Mouse (Mus musculus) left cerebral cortex, postnatal 10 days (tissue): Measurements from ENCODE around the gene Nipa1. TPM values are rescaled to one million over a fixed set of nuclear protein-coding genes. Genes with fewer than 3 reads are reported as not detected.
"Not testable (repeated sequence)": the region's sequence is repeated elsewhere in the genome, so short reads cannot be mapped to it uniquely, and the experiment has no call there.

Source experiments
- DNase-seq, 2 experiments: peaks; one replicate each; pipeline ENCODE4 v3.0.0; 2021 to 2022; ENCODE audit warnings: low spot score in 2 of 2, mixed read lengths in 1 of 2; ENCODE audit errors: extremely low spot score in 1 of 2
- intact Hi-C: fragments of 180-260 bp; cut with DNase I; formaldehyde crosslinking; loops from one replicate; pipeline ENCODE4 v1.15.1; 2025
- total RNA-seq, 2 experiments: library from RNA; stranded (reverse); gene quantifications; 2 replicates each; pipeline ENCODE4 v1.2.3; 2021

Nipa1 gene
- 10 to 100 TPM; 77.2 to 78.4 TPM for total RNA-seq

DNA sequence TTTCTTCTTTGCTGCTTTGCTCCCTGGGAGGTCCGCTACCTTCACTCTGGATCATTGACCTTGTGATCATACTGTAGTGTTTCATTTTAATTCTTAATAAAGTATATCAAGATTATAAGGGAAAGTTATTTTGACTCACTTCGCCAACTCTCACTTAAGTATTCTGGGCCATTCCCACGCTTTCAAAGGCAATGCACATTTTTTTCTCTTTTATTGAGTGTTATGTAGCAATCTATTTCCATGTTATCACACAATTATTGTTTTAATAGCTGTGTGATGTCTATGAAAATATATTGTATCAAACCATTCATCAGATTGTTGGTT, at the start of gene Nipa1:
TSS of gene Nipa1 (minus strand) at position 25 of the 324 bp plus-strand sequence.
- intact Hi-C loops, result no loop called here
- no peak for DNase-seq

DNA sequence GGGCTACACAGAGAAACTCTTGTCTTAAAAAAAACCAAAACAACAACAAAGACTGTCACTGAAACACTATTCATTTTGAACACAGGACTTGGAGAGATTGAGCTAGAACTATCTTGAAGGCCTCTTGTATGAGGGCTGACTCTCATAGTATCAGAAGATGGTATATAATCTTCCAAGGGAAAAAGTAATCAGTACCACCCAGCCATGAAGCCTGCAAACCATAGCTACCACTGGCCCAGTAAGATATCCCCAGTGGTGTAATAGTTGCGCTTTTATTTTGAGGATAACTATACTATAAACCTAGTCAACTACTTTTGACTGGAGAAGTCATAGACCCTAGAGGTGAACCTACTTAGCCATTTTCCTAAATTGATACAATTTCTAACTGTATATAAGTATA, 46.9 kb upstream of the Nipa1 start:
- DNase-seq, result no peak
- intact Hi-C loops, result no loop called here

DNA sequence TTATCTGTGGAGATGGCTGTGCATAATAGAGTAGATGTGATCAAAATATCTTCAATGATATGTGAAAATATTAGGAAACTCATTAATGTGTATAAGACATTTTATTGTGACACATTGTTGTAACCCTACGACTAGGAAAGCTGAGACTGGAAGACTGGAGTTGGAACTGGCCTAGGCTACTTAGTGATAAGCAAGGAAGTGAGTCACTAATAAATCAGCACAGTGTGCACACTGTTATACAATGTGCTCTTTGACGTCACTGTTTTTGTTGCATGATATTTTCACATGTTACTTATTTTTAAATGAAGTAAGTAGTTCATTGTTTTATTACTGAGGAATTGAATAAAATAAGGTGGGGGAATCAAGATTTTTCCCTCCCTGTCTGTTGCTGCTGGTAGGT, 46.4 kb upstream of the Nipa1 start:
- DNase-seq, result no peak
- intact Hi-C loops, result no loop called here

DNA sequence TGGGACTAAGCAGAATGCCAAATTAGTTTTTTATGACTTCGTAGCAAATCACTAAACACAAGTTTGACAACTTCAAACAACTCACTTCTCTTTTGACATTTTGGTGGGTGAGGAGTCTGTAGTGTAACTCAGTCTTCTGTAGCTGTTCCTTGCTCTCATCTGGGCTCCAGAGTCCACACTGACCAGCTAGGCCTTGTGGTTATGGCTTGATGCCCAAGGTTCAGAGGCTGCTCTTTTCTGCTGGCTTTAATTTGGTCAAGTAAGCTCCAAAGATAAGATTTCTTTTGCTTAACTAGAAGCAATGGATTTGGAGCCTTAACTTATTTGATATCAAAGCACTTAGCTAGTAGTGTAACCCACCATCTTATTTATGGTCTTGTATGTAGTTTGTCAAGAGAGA, 45.1 kb upstream of the Nipa1 start:
- DNase-seq, result no peak
- intact Hi-C loops, result no loop called here

DNA sequence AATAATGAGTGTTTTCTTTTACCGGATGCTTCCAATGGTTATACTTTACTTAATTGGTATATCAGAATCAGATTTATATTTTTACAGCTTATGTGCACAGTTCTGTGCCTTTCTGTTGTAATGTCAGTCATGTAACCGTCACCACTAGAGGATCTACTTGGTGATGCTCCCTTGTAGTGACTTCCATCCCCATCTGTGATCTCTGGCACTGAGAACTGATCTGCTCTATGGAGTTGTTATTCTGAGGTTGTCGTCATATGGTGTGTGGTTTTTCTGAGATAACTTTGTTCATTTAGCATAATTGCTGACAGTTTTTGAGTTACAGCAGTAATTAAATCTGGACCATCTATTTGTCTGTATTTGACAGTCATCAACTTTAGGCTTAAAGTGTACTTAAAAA, 35.6 kb upstream of the Nipa1 start:
- no peak for DNase-seq
- intact Hi-C loops, result no loop called here

DNA sequence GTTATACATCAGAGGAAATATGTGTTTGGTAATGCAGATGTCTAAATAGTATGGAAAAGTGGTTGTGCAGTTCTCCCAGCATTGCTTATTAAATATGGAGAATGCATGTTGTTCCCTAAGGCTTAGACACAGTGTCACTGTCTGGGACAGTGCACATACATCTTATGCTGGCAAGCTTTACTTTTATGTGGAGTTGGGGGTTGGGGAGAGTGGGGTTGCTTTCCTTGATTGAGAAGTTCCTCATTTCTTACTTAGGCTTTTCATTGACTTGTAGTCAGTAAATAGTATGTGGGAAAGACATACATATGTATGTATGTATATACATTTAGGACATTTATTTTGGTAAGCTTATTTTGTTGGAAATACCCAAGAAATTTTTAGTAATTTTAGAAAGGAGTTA, 33.2 kb upstream of the Nipa1 start:
- intact Hi-C loops, result no loop called here
- no peak for DNase-seq

DNA sequence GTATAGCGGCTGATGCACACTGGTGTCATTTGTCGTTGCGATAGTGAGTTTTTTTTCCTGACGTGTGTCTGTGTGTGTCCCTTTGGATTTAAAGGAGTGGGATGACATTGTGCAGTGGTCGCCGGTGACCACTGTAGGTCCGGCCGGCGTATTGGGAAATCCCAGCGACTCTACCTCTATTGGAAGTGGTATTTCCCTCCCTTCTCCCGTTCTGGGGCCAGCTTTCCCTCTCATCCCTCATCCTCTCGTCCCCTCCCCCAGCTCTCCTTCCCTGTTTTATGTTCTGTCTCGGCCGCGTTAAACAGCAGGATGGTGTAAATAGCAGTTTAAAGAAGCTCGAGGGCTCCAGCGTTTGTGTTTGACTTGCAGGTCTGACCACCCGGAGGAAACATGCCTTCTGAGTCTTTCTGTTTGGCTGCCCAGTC, 30.7 kb upstream of the Nipa1 start:
- intact Hi-C loops, result no loop called here
- DNase-seq, result peak in 1 of 2 experiments; percentile 42

DNA sequence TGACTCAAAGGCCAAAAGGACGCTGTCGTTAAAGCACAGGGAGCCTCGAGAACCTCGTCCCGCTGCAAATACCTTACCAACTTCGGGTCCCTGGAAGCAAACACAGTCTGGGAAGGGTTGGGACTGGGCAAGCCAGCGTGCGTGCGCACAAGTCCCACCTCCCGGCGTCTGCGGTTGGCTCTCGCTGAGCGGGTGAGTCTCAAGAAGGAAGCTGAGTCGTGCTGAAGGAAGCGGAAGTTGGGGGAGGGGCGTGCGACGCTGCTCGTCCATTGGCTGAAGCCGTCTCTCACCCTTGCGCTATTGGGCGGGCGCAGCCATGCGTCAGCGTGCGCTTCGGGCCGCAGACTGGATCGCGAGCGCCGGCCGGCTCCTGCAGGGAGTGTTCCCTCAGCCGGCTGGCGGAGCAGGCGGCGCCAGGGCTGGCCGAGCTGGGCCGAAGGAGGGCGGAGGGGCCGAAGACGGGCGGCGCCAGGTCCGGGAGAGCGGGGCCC, 30.1 kb upstream of the Nipa1 start, which contains the start of gene Herc2:
TSS of gene Herc2 (plus strand) at position 366 of the 491 bp plus-strand sequence.
- intact Hi-C loops, result no loop called here
- DNase-seq, result peak; percentile 99 to 100

DNA sequence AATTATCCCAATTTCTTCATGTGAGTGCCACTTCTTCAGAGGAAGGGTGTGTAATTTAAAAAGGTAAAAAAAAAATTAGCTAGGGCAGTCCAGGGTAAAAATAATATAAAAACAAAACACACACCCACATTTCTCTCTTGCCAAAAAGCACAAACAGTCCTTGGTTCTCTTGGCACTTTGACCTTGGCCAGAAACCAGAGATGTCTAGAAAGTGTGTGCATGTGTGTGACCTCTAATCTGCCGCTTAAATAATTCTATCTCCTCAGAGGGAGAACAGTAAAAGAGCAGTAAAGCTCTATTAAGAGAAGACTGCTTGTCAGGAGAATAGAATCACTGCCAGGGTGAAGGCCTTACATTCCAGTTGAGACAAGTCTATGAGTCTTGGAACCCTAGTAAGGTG, 27.4 kb upstream of the Nipa1 start:
- intact Hi-C loops, result no loop called here

DNA sequence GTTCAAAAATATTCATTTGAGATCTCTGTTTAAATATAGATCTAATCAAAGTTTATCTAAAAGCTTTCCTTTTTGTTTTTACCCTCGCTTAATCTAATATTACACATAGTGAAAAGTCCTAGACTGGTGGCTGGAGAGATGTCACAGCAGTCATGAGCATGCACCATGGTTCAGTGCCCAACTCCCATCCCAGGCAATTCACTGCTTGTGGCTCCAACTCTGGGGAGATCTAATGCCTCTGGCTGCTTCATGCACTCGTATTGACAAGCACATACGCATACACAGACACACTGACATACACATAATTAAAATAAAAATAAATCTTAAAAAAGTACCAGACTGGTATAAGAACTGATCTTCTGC, 24.5 kb upstream of the Nipa1 start:
- DNase-seq, result no peak
- intact Hi-C loops, result loop anchor here (5.0 kb wide), 1 partner anchor 57 kb away; no protein-coding TSS in a partner anchor

More for the DNA sequence above, 27.4 kb upstream of the Nipa1 start:
- no peak for DNase-seq

DNA sequence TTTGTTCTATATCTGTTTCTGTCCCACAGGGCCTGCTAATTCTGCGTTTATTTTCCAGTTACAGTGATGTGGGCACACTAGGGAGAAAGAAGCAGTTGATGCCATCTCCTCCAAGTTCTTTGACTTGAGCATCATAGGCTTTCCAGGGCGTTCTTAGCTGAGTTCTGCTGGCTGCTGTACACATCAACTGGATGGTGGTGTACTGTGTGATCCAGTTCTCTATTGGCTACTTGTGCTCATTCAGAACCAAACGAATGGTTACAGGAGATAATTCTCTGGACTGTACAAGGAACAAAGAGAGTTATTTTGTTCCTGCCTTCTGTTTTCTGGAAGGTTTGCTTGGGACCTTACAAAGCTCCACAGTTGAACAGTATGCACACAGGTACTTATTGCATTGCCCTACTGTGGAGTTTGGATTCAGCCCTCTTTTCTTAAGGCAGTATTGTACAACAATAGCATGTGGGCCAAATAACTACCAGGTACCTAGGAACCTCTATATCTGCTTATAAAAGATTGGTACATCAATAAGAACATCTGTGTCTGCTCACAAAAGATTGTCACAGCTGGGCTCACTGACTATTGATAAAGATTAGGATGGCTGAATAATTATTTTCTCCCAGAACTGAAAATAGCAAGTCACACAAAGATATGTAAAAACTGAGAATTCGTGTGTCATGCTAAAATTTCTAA, 24.0 kb upstream of the Nipa1 start:
- intact Hi-C loops, result loop anchor here (5.0 kb wide), 1 partner anchor 56 kb away; no protein-coding TSS in a partner anchor
- no peak for DNase-seq

DNA sequence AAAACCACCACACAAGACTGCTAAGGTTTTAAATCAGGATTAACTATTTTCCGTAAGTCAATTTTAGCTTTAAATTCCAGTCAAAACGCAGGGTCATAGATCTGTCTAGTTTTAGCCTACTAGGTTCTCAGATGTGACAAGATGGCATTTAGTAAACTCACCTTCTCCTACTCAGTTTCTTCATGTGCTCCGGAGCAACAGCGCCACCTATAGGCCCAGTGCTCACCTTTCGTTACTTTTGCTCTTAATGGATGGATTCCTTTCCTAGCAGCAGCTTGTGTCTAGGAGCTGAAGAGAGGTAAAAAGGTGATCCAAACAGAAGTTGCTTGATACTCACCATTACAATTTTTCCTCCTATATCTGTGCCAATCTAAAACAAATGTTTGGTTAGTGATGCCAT, 22.6 kb upstream of the Nipa1 start:
- peak; percentile 45 to 81 for DNase-seq
- intact Hi-C loops, result loop anchor here (5.0 kb wide), 1 partner anchor 55 kb away; no protein-coding TSS in a partner anchor

DNA sequence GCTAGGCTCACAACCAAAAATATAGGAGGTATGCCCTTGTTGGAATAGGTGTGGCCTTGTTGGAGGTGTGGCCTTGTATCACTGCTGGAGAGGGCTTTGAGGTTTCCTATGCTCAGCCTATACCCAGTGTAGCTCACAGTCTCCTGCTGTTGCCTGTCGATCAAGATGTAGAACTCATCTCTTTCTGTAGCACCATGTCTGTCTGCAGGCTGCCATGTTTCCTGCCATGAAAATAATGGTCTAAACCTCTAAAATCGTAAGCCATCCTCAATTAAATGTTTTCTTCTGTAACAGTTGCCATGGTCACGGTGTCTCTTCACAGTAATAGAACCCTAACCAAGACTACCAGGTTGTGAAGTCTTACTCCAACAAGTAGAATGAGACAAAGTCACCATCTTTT, 3.8 kb upstream of the Nipa1 start:
- DNase-seq, result no peak
- intact Hi-C loops, result no loop called here

DNA sequence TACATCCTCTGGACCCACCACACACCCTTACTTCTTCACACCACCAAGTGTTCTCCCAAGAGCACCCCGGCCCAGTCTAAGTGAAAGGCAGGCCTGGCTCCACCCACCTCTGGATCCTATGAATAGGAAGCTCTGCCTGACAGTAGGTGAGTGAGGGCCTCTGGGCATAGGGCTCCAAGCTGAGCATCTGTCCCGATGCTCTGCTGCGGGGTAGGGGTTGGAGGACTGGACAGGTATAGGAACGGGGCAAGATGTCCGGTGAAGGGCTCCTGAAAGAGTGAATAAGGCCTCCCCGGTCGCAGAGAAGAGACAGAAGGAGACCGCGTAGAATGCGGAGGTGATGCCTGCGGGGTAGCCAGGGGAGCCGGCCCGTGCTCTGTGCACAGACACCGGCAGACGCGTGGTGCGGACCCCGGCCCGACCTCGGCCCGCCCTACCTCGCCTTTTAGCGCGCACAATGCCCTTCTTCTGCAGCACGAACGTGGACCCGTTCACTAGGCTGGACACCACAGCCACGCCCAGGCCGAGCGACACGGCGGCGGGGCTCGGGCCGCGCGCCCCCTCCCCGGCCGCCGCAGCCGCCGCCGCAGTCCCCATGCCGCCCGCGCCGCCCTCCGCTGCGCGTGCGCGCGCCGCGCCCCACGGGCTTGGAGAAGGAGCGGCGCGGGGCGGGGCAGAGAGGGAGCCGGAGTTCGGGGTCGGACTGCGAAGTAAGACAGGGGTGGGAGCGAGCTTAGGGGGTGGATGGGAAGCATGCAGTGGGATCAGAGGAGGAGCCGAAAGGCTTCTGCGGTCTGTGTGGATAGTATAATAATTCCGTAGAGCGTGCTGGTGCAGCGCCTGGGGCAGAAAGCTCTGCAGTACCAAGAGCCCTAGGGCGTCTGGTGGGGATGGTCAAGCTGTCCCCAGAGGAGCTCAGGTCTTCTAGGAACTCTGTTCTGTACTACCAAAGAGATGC, 503 bp downstream of the Nipa1 start:
- intact Hi-C loops, result no loop called here
- peak; percentile 25 to 82 for DNase-seq

DNA sequence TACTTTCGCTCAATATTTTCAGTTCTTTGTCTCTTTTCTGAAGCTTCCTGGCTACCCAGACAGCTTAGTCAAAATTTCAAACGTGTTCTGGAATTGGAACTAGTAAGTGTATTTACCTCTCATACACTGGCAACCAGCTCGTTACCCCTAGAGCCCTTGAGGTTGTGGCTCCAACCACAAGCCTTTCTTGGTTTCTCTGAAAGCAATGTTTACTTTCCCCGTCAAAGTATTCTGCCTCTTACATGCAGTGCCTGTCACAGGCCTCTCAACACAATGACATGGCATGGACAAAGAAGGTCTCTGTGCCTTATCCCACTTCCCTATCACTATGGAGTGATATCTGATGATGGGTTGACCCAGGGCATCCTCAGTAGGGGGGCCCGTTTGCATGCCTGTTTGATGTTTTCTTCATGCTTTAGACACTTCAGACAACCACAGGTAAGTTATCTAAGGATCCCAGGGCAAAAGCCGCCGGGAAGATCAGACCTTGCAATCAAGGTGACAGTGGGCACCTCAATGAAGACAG, 1.2 kb downstream of the Nipa1 start:
- intact Hi-C loops, result no loop called here
- DNase-seq, result no peak

DNA sequence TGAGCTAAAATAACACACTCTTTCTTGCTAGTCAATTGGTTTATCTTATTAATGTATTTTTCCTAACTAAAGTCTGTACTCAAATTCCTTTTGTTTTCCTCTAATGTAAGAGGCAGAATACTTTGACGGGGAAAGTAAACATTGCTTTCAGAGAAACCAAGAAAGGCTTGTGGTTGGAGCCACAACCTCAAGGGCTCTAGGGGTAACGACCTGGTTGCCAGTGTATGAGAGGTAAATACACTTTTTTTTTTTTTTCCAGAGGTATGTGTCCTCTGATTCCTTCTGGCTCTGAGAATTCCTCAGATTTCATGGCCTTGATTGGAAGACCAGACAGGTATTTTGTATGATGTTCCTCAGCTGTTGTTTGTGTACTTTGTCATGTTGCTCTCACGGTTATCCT, 2.0 kb downstream of the Nipa1 start:
- no peak for DNase-seq
- intact Hi-C loops, result no loop called here

DNA sequence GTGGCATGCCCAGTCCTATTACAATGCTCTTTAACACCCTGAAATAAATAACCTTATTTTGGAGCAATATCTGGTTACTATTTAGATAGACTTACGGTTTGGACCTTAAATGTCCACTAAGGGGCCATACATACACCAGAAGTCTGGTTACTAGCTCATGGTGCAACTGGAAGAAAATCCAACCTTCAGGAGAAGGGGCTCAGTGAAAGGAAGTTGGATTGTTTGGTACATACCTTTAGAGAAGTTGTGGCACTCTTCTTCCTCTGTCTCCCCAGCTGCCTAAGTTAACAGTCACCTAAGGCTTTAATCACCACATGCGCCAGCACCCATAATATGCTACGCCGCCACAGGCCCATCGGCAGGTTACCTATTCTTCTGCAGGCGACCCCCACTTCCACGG, 3.9 kb downstream of the Nipa1 start:
- intact Hi-C loops, result no loop called here
- no peak for DNase-seq

DNA sequence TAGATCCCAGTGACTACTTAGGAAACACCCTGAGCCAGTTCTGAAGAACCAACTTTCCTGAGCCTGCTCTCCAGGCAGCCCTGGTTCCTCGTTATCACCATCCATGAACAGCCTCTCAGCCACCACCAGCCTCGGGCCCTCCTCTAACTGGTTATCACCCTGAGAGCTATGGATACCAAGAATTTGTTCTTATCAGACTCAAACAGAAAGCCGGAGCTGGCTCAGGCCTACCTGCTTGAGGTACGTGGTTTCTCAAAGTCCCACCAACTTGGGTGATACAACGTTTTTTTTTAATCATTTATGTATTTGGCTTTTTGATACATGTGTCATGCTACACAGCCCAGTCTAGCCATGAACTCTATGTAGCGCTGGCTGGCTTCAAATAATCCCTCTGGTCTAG, 4.6 kb downstream of the Nipa1 start:
- DNase-seq, result no peak
- intact Hi-C loops, result no loop called here

DNA sequence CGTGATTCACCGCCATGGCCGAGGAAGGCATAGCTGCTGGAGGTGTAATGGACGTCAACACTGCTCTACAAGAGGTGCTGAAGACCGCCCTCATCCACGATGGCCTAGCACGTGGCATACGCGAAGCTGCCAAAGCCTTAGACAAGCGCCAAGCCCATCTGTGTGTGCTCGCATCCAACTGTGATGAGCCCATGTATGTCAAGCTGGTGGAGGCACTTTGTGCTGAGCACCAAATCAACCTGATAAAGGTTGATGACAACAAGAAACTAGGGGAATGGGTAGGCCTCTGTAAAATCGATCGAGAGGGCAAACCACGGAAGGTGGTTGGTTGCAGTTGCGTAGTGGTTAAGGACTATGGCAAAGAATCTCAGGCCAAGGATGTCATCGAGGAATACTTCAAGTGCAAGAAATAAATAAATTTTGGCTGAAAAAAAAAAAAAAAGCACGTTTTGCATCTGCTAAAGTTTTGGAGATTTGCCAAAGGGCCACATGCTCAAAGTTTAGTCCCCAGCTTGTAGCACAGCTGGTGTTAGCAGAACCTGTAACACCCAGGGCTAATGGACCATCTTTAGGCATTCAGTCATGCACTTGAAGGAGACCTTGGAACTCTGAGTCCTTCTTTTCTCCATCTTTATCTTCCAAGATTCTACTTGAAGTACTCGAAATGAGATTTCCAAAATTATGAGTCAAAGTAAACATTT, 5.6 kb downstream of the Nipa1 start:
- intact Hi-C loops, DNase-seq: not testable (repeated sequence)
